Mouse (Mus musculus): Measurements from ENCODE around the gene Btbd19.

The Btbd19 gene

GRCm38 (mm10) chr4:117110985-117111384 lies 14.5 kb downstream of the Btbd19 start:
- DNase-seq (ENCODE audit: low read depth) = no peak

- no peak for DNase-seq (ENCODE audit: low read depth)
Observed at GRCm38 (mm10) chr4:117110249-117110648, 15.3 kb downstream of the Btbd19 start.

GRCm38 (mm10) chr4:117109330-117109729 lies 16.2 kb downstream of the Btbd19 start:
- DNase-seq (ENCODE audit: low read depth) = no peak

GRCm38 (mm10) chr4:117108524-117108849 lies 17.0 kb downstream of the Btbd19 start:
- DNase-seq (ENCODE audit: low read depth) = no peak

- DNase-seq (ENCODE audit: low read depth) = no peak
Observed at GRCm38 (mm10) chr4:117107813-117108523, 17.6 kb downstream of the Btbd19 start.

- DNase-seq (ENCODE audit: low read depth) = no peak
Observed at GRCm38 (mm10) chr4:117105127-117105526, 20.4 kb downstream of the Btbd19 start.

- no peak for DNase-seq (ENCODE audit: low read depth)
Observed at GRCm38 (mm10) chr4:117104672-117105071, 20.9 kb downstream of the Btbd19 start.

GRCm38 (mm10) chr4:117101218-117101617 lies 24.3 kb downstream of the Btbd19 start:
- DNase-seq (ENCODE audit: low read depth) = no peak

GRCm38 (mm10) chr4:117100036-117100435 lies 25.5 kb downstream of the Btbd19 start:
- no peak for DNase-seq (ENCODE audit: low read depth)

GRCm38 (mm10) chr4:117098764-117099036 lies 26.8 kb downstream of the Btbd19 start:
- no peak for DNase-seq (ENCODE audit: low read depth)

GRCm38 (mm10) chr4:117097969-117098763 lies 27.4 kb downstream of the Btbd19 start:
- no peak for DNase-seq (ENCODE audit: low read depth)

GRCm38 (mm10) chr4:117096666-117097065 lies 28.9 kb downstream of the Btbd19 start:
- no peak for DNase-seq (ENCODE audit: low read depth)

- DNase-seq (ENCODE audit: low read depth) = no peak
Observed at GRCm38 (mm10) chr4:117095551-117096452, 29.7 kb downstream of the Btbd19 start, which contains the start of gene Ptch2. Gene Ptch2, plus strand, starts transcription at chr4:117096075.

- DNase-seq (ENCODE audit: low read depth) = no peak
Observed at GRCm38 (mm10) chr4:117094626-117095361, 30.7 kb downstream of the Btbd19 start.

- DNase-seq (ENCODE audit: low read depth) = no peak
Observed at GRCm38 (mm10) chr4:117090586-117090985, 34.9 kb downstream of the Btbd19 start.

GRCm38 (mm10) chr4:117087948-117088640 lies 37.4 kb downstream of the Btbd19 start:
- no peak for DNase-seq (ENCODE audit: low read depth)

GRCm38 (mm10) chr4:117071183-117071582 lies 54.3 kb downstream of the Btbd19 start:
- DNase-seq (ENCODE audit: low read depth) = no peak

- DNase-seq (ENCODE audit: low read depth) = no peak
Observed at GRCm38 (mm10) chr4:117070624-117071023, 54.9 kb downstream of the Btbd19 start.

- DNase-seq (ENCODE audit: low read depth) = no peak
Observed at GRCm38 (mm10) chr4:117069647-117070046, 55.9 kb downstream of the Btbd19 start.
